Mouse (Mus musculus) liver, postnatal 0 days (tissue): ENCODE results near the gene Aldoc. TPM values are rescaled to one million over a fixed set of nuclear protein-coding genes. Genes with fewer than 3 reads are reported as not detected.

Experiments
- ATAC-seq: fragments of 200-750 bp; cut with Nextera tagmentation; 2 replicates; pipeline ENCODE4 v1.8.0; 2017; ENCODE audit warnings: mild to moderate bottlenecking, moderate library complexity
- DNase-seq: peaks from one replicate; pipeline ENCODE4 v3.0.0-alpha.2; 2016
- H3K27ac ChIP-seq: fragments of 300-500 bp; sonication (generic); 2 replicates; pipeline ENCODE4 v1.5.1; 2014; ENCODE audit warnings: antibody characterized with exemption, moderate library complexity, mild to moderate bottlenecking, low read depth
- H3K27me3 ChIP-seq: fragments of 300-500 bp; sonication (generic); 2 replicates; pipeline ENCODE4 v1.6.1; 2014; ENCODE audit warnings: low read length, control low read depth, mixed read lengths; ENCODE audit not compliant: insufficient read depth
- H3K36me3 ChIP-seq: fragments of 300-500 bp; sonication (generic); replicated peaks from 2 replicates; pipeline ENCODE4 v1.6.1; 2014; ENCODE audit warnings: mild to moderate bottlenecking, control low read depth, low read length, moderate library complexity, mixed read lengths; ENCODE audit not compliant: insufficient read depth
- H3K4me1 ChIP-seq: fragments of 300-500 bp; sonication (generic); 2 replicates; pipeline ENCODE4 v1.6.1; 2014; ENCODE audit warnings: antibody characterized with exemption, mild to moderate bottlenecking, control low read depth; ENCODE audit not compliant: insufficient read depth
- H3K4me2 ChIP-seq: fragments of 300-500 bp; sonication (generic); 2 replicates; pipeline ENCODE4 v1.6.1; 2014; ENCODE audit warnings: low read depth, mild to moderate bottlenecking, low read length, moderate library complexity, mixed read lengths
- H3K4me3 ChIP-seq: fragments of 300-500 bp; sonication (generic); 2 replicates; pipeline ENCODE4 v1.5.1; 2014; ENCODE audit warnings: low read depth, low read length
- H3K9ac ChIP-seq: fragments of 300-500 bp; sonication (generic); replicated peaks from 2 replicates; pipeline ENCODE4 v1.6.1; 2014; ENCODE audit warnings: mild to moderate bottlenecking, moderate library complexity
- H3K9me3 ChIP-seq: fragments of 300-500 bp; sonication (generic); 2 replicates; pipeline ENCODE4 v1.6.1; 2016; ENCODE audit warnings: mild to moderate bottlenecking, control low read depth, low read length, mixed read lengths
- CTCF ChIP-seq: sonication (generic); IDR thresholded peaks from 2 replicates; pipeline ENCODE4 v1.5.1; 2016; ENCODE audit warnings: antibody characterized with exemption, low read depth
- EP300 ChIP-seq: IDR thresholded peaks from 2 replicates; pipeline ENCODE4 v1.6.1; 2016; ENCODE audit warnings: antibody characterized with exemption, low read depth, mild to moderate bottlenecking
- WGBS: fragments of 180-500 bp; shearing (Covaris S2); extraction: QIAGEN DNeasy Blood & Tissue Kit; methylation state at CpG from one replicate; pipeline ENCODE4 v1.1.7; 2014; ENCODE audit not compliant: insufficient replicate concordance; 5-methylcytosine and 5-hydroxymethylcytosine counted together
- polyA plus RNA-seq: library from polyadenylated mRNA; unstranded; fragments of >200 nt; fragmentation: Nextera tagmentation; extraction: Ambion mirVana; gene quantifications from 2 replicates; pipeline ENCODE4 v1.2.1, GENCODE M21; 2015

Aldoc gene
- polyA plus RNA-seq, 1 experiment from 2014 or later = 15.4 TPM

GRCm38 (mm10) chr11:78327634-78328511, 5.1 kb downstream of the Aldoc start, which contains the start of gene Pigs:
Gene Pigs, plus strand, starts transcription at chr11:78328415.
- 9% methylated on average over 37 of the region's 37 CpGs for WGBS
- H3K27me3 ChIP-seq = no peaks in the 10 kb centered on the region
- peak within 1 kb of the TSS; percentile 85 for H3K27ac ChIP-seq

GRCm38 (mm10) chr11:78328512-78329056, 5.8 kb downstream of the Aldoc start:
- peak overlapping the region; percentile 87 for H3K4me3 ChIP-seq
- no peak for TF ChIP-seq CTCF
- no peak for TF ChIP-seq EP300
- WGBS = 1% methylated on average over 38 of the region's 41 CpGs
- ATAC-seq (peak; percentile 62), DNase-seq (no peak)
- peaks cover 3% of the 10 kb centered on the region; the same call in 1 of the 2 replicates for H3K36me3 ChIP-seq
- peak overlapping the region; percentile 96 for H3K4me2 ChIP-seq
- H3K4me1 ChIP-seq = peaks cover 10% of the 10 kb centered on the region
- H3K9ac ChIP-seq = peak overlapping the region; percentile 88
- no peaks in the 10 kb centered on the region for H3K9me3 ChIP-seq
- H3K27me3 ChIP-seq = no peaks in the 10 kb centered on the region
- H3K27ac ChIP-seq = peak overlapping the region; percentile 44

More at GRCm38 (mm10) chr11:78327634-78328511, 5.1 kb downstream of the Aldoc start, which contains the start of gene Pigs:
- peak within 1 kb of the TSS; percentile 87 for H3K4me3 ChIP-seq
- peak within 1 kb of the TSS; percentile 88 for H3K9ac ChIP-seq
- H3K36me3 ChIP-seq = peaks cover 3% of the 10 kb centered on the region; the same call in 1 of the 2 replicates
- ATAC-seq (peak; percentile 98), DNase-seq (peak; percentile 98)
- H3K4me2 ChIP-seq = peak within 1 kb of the TSS; percentile 96
- peaks cover 10% of the 10 kb centered on the region for H3K4me1 ChIP-seq
- TF ChIP-seq EP300 (no peak), CTCF (peak; percentile 25)
- no peaks in the 10 kb centered on the region for H3K9me3 ChIP-seq

- Histone ChIP-seq H3K27ac (no peak overlapping the region), H3K4me3 (no peak overlapping the region), H3K9ac (no peak overlapping the region), H3K27me3 (no peaks in the 10 kb centered on the region), H3K36me3 (peaks cover 7% of the 10 kb centered on the region), H3K4me1 (peaks cover 10% of the 10 kb centered on the region), H3K4me2 (no peak overlapping the region), H3K9me3 (no peaks in the 10 kb centered on the region)
- TF ChIP-seq CTCF (no peak), EP300 (no peak)
- WGBS = 94% methylated on average over 12 of the region's 12 CpGs
- DNase-seq (no peak), ATAC-seq (no peak)
Measured at GRCm38 (mm10) chr11:78332676-78333075, 9.9 kb downstream of the Aldoc start.

GRCm38 (mm10) chr11:78333992-78334391, 11.2 kb downstream of the Aldoc start:
- no peak for ATAC-seq
- no peak for DNase-seq
- peaks cover 6% of the 10 kb centered on the region for H3K4me1 ChIP-seq

GRCm38 (mm10) chr11:78337040-78337439, 14.3 kb downstream of the Aldoc start:
- no peak for TF ChIP-seq EP300
- TF ChIP-seq CTCF = no peak
- DNase-seq = no peak
- WGBS = 88% methylated on average over 8 of the region's 8 CpGs

More at GRCm38 (mm10) chr11:78333992-78334391, 11.2 kb downstream of the Aldoc start:
- Histone ChIP-seq H3K9me3 (no peaks in the 10 kb centered on the region), H3K27me3 (no peaks in the 10 kb centered on the region), H3K4me2 (no peak overlapping the region), H3K36me3 (peaks cover 11% of the 10 kb centered on the region), H3K9ac (no peak overlapping the region), H3K4me3 (no peak overlapping the region), H3K27ac (no peak overlapping the region)
- no peak for TF ChIP-seq CTCF
- no peak for TF ChIP-seq EP300
- 85% methylated on average over 5 of the region's 5 CpGs for WGBS

GRCm38 (mm10) chr11:78341702-78342101, 18.9 kb downstream of the Aldoc start:
- Histone ChIP-seq H3K27ac (no peak overlapping the region), H3K36me3 (peaks cover 19% of the 10 kb centered on the region), H3K4me1 (peaks cover 31% of the 10 kb centered on the region), H3K4me2 (no peak overlapping the region), H3K9ac (no peak overlapping the region), H3K9me3 (no peaks in the 10 kb centered on the region), H3K27me3 (no peaks in the 10 kb centered on the region), H3K4me3 (no peak overlapping the region)
- no peak for DNase-seq
- 80% methylated on average over 12 of the region's 12 CpGs for WGBS
- no peak for ATAC-seq
- no peak for TF ChIP-seq EP300
- no peak for TF ChIP-seq CTCF

More at GRCm38 (mm10) chr11:78337040-78337439, 14.3 kb downstream of the Aldoc start:
- Histone ChIP-seq H3K4me1 (no peaks in the 10 kb centered on the region), H3K36me3 (peaks cover 25% of the 10 kb centered on the region), H3K9me3 (no peaks in the 10 kb centered on the region), H3K27ac (no peak overlapping the region), H3K9ac (no peak overlapping the region), H3K4me3 (no peak overlapping the region), H3K4me2 (no peak overlapping the region), H3K27me3 (no peaks in the 10 kb centered on the region)
- no peak for ATAC-seq
